34 mouse cellular contexts compared by ENCODE assay signal in genomic region chr16:20736168-20736567, GRCm38 (mm10). TPM values are rescaled to one million over a fixed set of nuclear protein-coding genes. Genes with fewer than 3 reads are reported as not detected.
"Had no signal": no experiment of that assay in that cellular context is flagged by ENCODE, and none has a peak within 500 bp of the region (broad histone marks: within the 10 kb centered on the region; RNA-seq: fewer than 3 reads in every experiment).

No protein-coding gene starts in this region.

- ATAC-seq: hindbrain, embryonic 16.5 days; hindbrain, postnatal 0 days; inflammation-experienced regulatory T-cells, adult 6 months; intestine, embryonic 15.5 days; intestine, embryonic 16.5 days; intestine, postnatal 0 days had no signal

- DNase-seq: heart, postnatal 10 days; heart, postnatal 14 days; heart, postnatal 36 days; heart, postnatal 4 days; kidney, adult 11 months; kidney, adult 18-20 months; kidney, adult 2 months; kidney, adult 8-10 months; kidney, adult 9 months; kidney, postnatal 10 days; kidney, postnatal 14 days; kidney, postnatal 25 days; kidney, postnatal 36 days; kidney, postnatal 4 days; layer of hippocampus, adult 9-11 months; layer of hippocampus, postnatal 36 days had no signal

- H3K9me3 ChIP-seq: heart, embryonic 13.5 days; heart, embryonic 15.5 days; hindbrain, embryonic 10.5 days; hindbrain, embryonic 12.5 days; hindbrain, embryonic 13.5 days; hindbrain, embryonic 15.5 days; intestine, embryonic 15.5 days; kidney, embryonic 15.5 days had no signal

- H3K27ac ChIP-seq: heart, embryonic 13.5 days; heart, embryonic 15.5 days; hindbrain, embryonic 10.5 days; hindbrain, embryonic 12.5 days; hindbrain, embryonic 13.5 days; hindbrain, embryonic 14.5 days; hindbrain, embryonic 15.5 days; hindbrain, postnatal 0 days; intestine, embryonic 15.5 days; kidney, embryonic 15.5 days; kidney, postnatal 0 days; left cerebral cortex, adult 2 months had no signal

- H3K4me3 ChIP-seq: heart, embryonic 13.5 days; heart, embryonic 15.5 days; hindbrain, embryonic 10.5 days; hindbrain, embryonic 12.5 days; hindbrain, embryonic 13.5 days; hindbrain, embryonic 15.5 days; intestine, embryonic 15.5 days; kidney, embryonic 15.5 days; layer of hippocampus, adult 2 months; left cerebral cortex, adult 2 months had no signal

- H3K36me3 ChIP-seq: heart, embryonic 13.5 days; heart, embryonic 15.5 days; intestine, embryonic 15.5 days; kidney, embryonic 15.5 days had no signal

RNA-seq across cellular contexts. Expression of gene Thpo, which starts 1.9 kb away (rescaled TPM):
- total RNA-seq: heart, postnatal 10 days; hematopoietic stem cell, adult 5-6 weeks had no signal
- polyA plus RNA-seq: inflammation-experienced regulatory T-cells, adult 6 months had no signal

RNA-seq across cellular contexts. Expression of gene Chrd, which starts 3.2 kb away (rescaled TPM):
- total RNA-seq: hematopoietic stem cell, adult 5-6 weeks had no signal
- polyA plus RNA-seq: inflammation-experienced regulatory T-cells, adult 6 months had no signal
